ENCODE assay signal across 20 mouse cellular contexts in genomic region chrX:77566739-77567138, GRCm38 (mm10).
"Had no signal": no experiment of that assay in that cellular context is flagged by ENCODE, and none has a peak within 500 bp of the region (broad histone marks: within the 10 kb centered on the region; RNA-seq: fewer than 3 reads in every experiment).

No protein-coding gene starts in this region.

- H3K4me2 ChIP-seq: intestine, embryonic 15.5 days; liver, embryonic 15.5 days; lung, embryonic 14.5 days; midbrain, embryonic 11.5 days had no signal

- DNase-seq: kidney, adult 18-20 months; kidney, adult 9 months; kidney, postnatal 14 days; kidney, postnatal 4 days; lung, embryonic 14.5 days; midbrain, embryonic 14.5 days; right cerebral cortex, adult 18-20 months; right cerebral cortex, postnatal 14 days; right cerebral cortex, postnatal 4 days; thymus, adult 2 months; thymus, postnatal 14 days; thymus, postnatal 4 days had no signal

- H3K4me1 ChIP-seq: intestine, embryonic 15.5 days; liver, embryonic 15.5 days had no signal

- H3K4me3 ChIP-seq: intestine, embryonic 15.5 days; left cerebral cortex, adult 2 months; liver, embryonic 15.5 days; megakaryocyte, embryonic 14.5 days had no signal

- H3K36me3 ChIP-seq: intestine, embryonic 15.5 days; liver, embryonic 15.5 days had no signal

- H3K27ac ChIP-seq: intestine, embryonic 15.5 days; left cerebral cortex, adult 2 months; liver, embryonic 15.5 days; macrophage; stomach, postnatal 0 days had no signal

- ATAC-seq: intestine, embryonic 15.5 days; lung, postnatal 0 days had no signal

- H3K27me3 ChIP-seq: intestine, embryonic 15.5 days; liver, embryonic 15.5 days had no signal

- H3K9me3 ChIP-seq: intestine, embryonic 15.5 days; liver, embryonic 15.5 days; megakaryocyte, embryonic 14.5 days had no signal

- H3K9ac ChIP-seq: intestine, embryonic 15.5 days; liver, embryonic 15.5 days; lung, embryonic 14.5 days had no signal
